Mouse (Mus musculus) cerebellum, adult 2 months (tissue): ENCODE measurements at regions not wholly inside any gene's neighbourhood (a gene's known extent, or its start where the extent isn't known, plus 50 kb on each side); places are given as distances from the start of the nearest gene placed in this dataset.

Source experiments
- DNase-seq, 2 experiments: peaks; one replicate each; pipeline ENCODE4 v3.0.0; 2021
- H3K27ac ChIP-seq: fragments of 200-500 bp; 2 replicates; pipeline ENCODE4 v1.5.1; 2012; ENCODE audit warnings: low read length, control low read depth, inconsistent platforms; ENCODE audit not compliant: insufficient read depth
- H3K27me3 ChIP-seq: fragments of 200-500 bp; 2 replicates; pipeline ENCODE4 v1.6.1; 2012; ENCODE audit warnings: inconsistent platforms, mild to moderate bottlenecking, low read length, moderate library complexity; ENCODE audit not compliant: control insufficient read depth, insufficient read depth
- H3K4me1 ChIP-seq: fragments of 200-500 bp; 2 replicates; pipeline ENCODE4 v1.6.1; 2011; ENCODE audit warnings: low read length; ENCODE audit not compliant: control insufficient read depth, insufficient read depth
- H3K4me3 ChIP-seq: fragments of 200-500 bp; replicated peaks from 2 replicates; pipeline ENCODE3; 2011; ENCODE audit warnings: mild to moderate bottlenecking, low read depth, low read length, control low read depth; ENCODE audit not compliant: insufficient read depth
- CTCF ChIP-seq: fragments of 200-500 bp; IDR thresholded peaks from 2 replicates; pipeline ENCODE4 v1.5.1; 2011; ENCODE audit warnings: low read depth, mild to moderate bottlenecking, control low read depth, low read length, moderate library complexity, borderline replicate concordance; ENCODE audit not compliant: insufficient read depth
- POLR2A ChIP-seq: fragments of 200-500 bp; IDR thresholded peaks from 2 replicates; pipeline ENCODE4 v1.6.1; 2011; ENCODE audit warnings: low read length, control low read depth, borderline replicate concordance; ENCODE audit not compliant: insufficient read depth
- WGBS: fragments of 180-500 bp; shearing (Covaris S2); methylation state at CpG from one replicate; pipeline ENCODE4 v1.1.7; 2018; 5-methylcytosine and 5-hydroxymethylcytosine counted together

GRCm38 (mm10) chr5:118426673-118427072, 133.8 kb upstream of the Med13l start:
- Histone ChIP-seq H3K27me3 (no peaks in the 10 kb centered on the region), H3K4me1 (peaks cover 23% of the 10 kb centered on the region), H3K4me3 (no peak overlapping the region), H3K27ac (no peak overlapping the region)
- no peak for TF ChIP-seq CTCF
- TF ChIP-seq POLR2A, result no peak
- WGBS, result 55% methylated on average over 5 of the region's 5 CpGs
- DNase-seq, result peak; percentile 52 to 66

- H3K4me1 ChIP-seq, result peaks cover 12% of the 10 kb centered on the region; the same call in 1 of the 2 replicates
- no peak for DNase-seq
- no peaks in the 10 kb centered on the region for H3K27me3 ChIP-seq
- 61% methylated on average over 18 of the region's 18 CpGs for WGBS
- no peak overlapping the region for H3K27ac ChIP-seq
- TF ChIP-seq POLR2A (no peak), CTCF (no peak)
- H3K4me3 ChIP-seq, result no peak overlapping the region
Observed at GRCm38 (mm10) chr5:118428323-118429095, 132.0 kb upstream of the Med13l start.

- Histone ChIP-seq H3K27me3 (no peaks in the 10 kb centered on the region), H3K4me3 (no peak overlapping the region), H3K4me1 (no peaks in the 10 kb centered on the region), H3K27ac (no peak overlapping the region)
- TF ChIP-seq CTCF (no peak), POLR2A (no peak)
- WGBS, result 89% methylated on average over 4 of the region's 4 CpGs
- no peak for DNase-seq
Observed at GRCm38 (mm10) chr5:118433599-118433998, 126.9 kb upstream of the Med13l start.

- Histone ChIP-seq H3K27ac (no peak overlapping the region), H3K4me3 (no peak overlapping the region), H3K27me3 (no peaks in the 10 kb centered on the region), H3K4me1 (no peaks in the 10 kb centered on the region)
- 53% methylated on average over 20 of the region's 20 CpGs for WGBS
- no peak for DNase-seq
- TF ChIP-seq POLR2A (no peak), CTCF (no peak)
Observed at GRCm38 (mm10) chr5:118434718-118435555, 125.5 kb upstream of the Med13l start.

- 75% methylated on average over 7 of the region's 7 CpGs for WGBS
- TF ChIP-seq POLR2A, result no peak
- no peak for TF ChIP-seq CTCF
- DNase-seq, result no peak
- Histone ChIP-seq H3K4me1 (no peaks in the 10 kb centered on the region), H3K27ac (no peak overlapping the region), H3K4me3 (no peak overlapping the region), H3K27me3 (no peaks in the 10 kb centered on the region)
Observed at GRCm38 (mm10) chr5:118435556-118435950, 124.9 kb upstream of the Med13l start.

GRCm38 (mm10) chr5:118436035-118436434, 124.4 kb upstream of the Med13l start:
- H3K4me1 ChIP-seq, result no peaks in the 10 kb centered on the region
- no peak for DNase-seq
- 70% methylated on average over 9 of the region's 9 CpGs for WGBS
- no peak overlapping the region for H3K4me3 ChIP-seq
- no peaks in the 10 kb centered on the region for H3K27me3 ChIP-seq
- no peak overlapping the region for H3K27ac ChIP-seq
- TF ChIP-seq POLR2A, result no peak
- no peak for TF ChIP-seq CTCF

GRCm38 (mm10) chr5:118436474-118437306, 123.8 kb upstream of the Med13l start:
- Histone ChIP-seq H3K27me3 (no peaks in the 10 kb centered on the region), H3K27ac (no peak overlapping the region), H3K4me1 (no peaks in the 10 kb centered on the region), H3K4me3 (no peak overlapping the region)
- DNase-seq, result no peak
- no peak for TF ChIP-seq POLR2A
- TF ChIP-seq CTCF, result no peak
- 48% methylated on average over 22 of the region's 22 CpGs for WGBS
